Mouse (Mus musculus): Measurements from ENCODE around the gene Gm20388. TPM values are rescaled to one million over a fixed set of nuclear protein-coding genes. Genes with fewer than 3 reads are reported as not detected.

Gene Gm20388
- polyA plus RNA-seq, 1 experiment = not detected

DNA sequence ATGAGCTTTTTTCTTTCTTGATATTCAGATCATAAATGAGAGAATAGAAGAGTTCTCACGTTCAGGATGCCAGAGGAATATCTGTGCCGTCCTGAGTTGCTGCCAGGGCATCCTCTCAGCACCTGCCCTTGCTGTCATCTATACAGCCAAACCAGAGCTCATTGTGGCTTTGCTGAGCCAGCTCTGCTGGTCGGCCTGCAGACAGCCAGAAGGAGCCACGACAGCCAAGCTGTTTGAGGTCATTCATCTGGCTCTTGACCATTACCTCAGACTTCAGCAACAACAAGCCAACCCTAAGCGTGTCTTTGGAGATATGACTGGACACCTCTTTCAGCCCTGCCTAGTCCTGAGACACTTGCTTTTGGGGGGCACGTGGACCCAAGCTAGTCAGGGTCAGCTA, 4117.2 kb downstream of the Gm20388 start:
- peaks cover 5% of the 10 kb centered on the region for H3K4me1 ChIP-seq (ENCODE audit: control insufficient read depth, insufficient read depth, low read length)
- 80% methylated on average over 6 of the region's 6 CpGs for WGBS

DNA sequence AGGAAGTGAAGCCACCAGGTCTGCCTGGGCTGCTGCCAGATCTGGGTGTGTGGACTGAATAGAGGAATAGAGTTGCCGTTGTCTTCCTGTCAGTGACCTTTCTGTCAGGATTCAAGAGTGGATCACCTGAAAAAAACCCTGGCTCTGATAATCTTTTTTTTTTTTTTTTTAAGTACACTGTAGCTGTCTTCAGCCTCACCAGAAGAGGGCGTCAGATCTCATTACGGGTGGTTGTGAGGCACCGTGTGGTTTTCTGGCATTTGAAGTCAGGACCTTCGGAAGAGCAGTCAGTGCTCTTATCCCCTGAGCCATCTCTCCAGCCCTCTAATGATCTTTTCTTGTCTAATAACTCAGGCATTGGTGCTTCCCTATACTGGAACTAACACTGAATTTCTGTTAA, 4122.8 kb downstream of the Gm20388 start:
- Histone ChIP-seq H3K4me3 (ENCODE audit: insufficient read depth, low read depth, low read length) (no peak overlapping the region), H3K27ac (ENCODE audit: insufficient read depth, low read depth, low read length) (no peak overlapping the region), H3K4me1 (ENCODE audit: control insufficient read depth, insufficient read depth, low read length) (peaks cover 2% of the 10 kb centered on the region; the same call in 1 of the 2 replicates)
- TF ChIP-seq POLR2A (IDR thresholded peaks at IDR 0.05; ENCODE audit: insufficient read depth, low read depth, low read length) (no peak), CTCF (IDR thresholded peaks at IDR 0.05; ENCODE audit: insufficient read depth, low read depth, low read length) (no peak)
- WGBS = 66% methylated on average over 5 of the region's 5 CpGs

More for the DNA sequence above, 4117.2 kb downstream of the Gm20388 start:
- TF ChIP-seq POLR2A (IDR thresholded peaks at IDR 0.05; ENCODE audit: insufficient read depth, low read depth, low read length) (no peak), CTCF (IDR thresholded peaks at IDR 0.05; ENCODE audit: insufficient read depth, low read depth, low read length) (no peak)
- no peak overlapping the region for H3K4me3 ChIP-seq (ENCODE audit: insufficient read depth, low read depth, low read length)
- H3K27ac ChIP-seq (ENCODE audit: insufficient read depth, low read depth, low read length) = no peak overlapping the region

DNA sequence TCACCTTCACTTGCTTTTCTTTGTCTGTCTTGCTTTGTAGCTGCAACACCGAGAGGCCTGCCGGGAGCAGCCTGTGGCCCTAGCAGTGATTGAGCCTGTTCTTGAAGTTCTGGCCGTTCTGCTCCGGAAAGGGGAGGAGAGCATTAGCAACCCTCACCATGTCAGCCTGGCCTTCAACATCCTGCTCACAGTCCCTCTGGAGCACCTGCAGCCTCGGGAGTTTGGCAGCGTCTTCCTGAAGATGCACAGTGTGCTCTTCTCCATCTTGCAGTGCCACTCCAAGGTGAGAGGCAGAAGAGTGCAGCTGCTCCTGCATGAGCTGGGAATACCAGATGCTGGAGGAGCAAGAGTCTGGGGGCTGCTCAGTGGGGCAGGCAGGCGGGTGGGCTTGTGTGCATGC, 4127.5 kb downstream of the Gm20388 start:
- Histone ChIP-seq H3K27ac (ENCODE audit: insufficient read depth, low read depth, low read length) (no peak overlapping the region), H3K4me3 (ENCODE audit: insufficient read depth, low read depth, low read length) (no peak overlapping the region), H3K4me1 (ENCODE audit: control insufficient read depth, insufficient read depth, low read length) (no peaks in the 10 kb centered on the region)
- 92% methylated on average over 7 of the region's 7 CpGs for WGBS
- no peak for TF ChIP-seq POLR2A (IDR thresholded peaks at IDR 0.05; ENCODE audit: insufficient read depth, low read depth, low read length)
- TF ChIP-seq CTCF (IDR thresholded peaks at IDR 0.05; ENCODE audit: insufficient read depth, low read depth, low read length) = no peak

DNA sequence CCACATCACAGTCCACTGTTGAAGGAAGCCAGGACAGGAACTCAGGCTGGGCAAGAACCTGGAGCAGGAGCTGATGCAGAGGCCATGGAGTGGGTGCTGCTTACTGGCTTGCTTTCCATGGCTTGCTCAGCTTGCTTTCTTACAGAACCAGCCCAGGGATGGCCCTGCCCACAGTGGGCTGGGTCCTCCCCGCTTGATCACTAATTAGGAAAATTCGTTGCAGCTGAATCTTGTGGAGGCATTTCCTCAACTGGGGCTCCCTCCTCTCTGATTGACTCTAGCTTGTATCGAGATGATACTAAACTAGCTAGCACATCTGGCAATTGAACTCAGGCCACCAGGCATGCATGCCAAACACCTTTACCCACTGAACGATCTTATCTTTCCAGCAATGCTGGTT, 4128.7 kb downstream of the Gm20388 start:
- no peak overlapping the region for H3K27ac ChIP-seq (ENCODE audit: insufficient read depth, low read depth, low read length)
- 66% methylated on average over 4 of the region's 4 CpGs for WGBS
- H3K4me1 ChIP-seq (ENCODE audit: control insufficient read depth, insufficient read depth, low read length) = no peaks in the 10 kb centered on the region
- no peak overlapping the region for H3K4me3 ChIP-seq (ENCODE audit: insufficient read depth, low read depth, low read length)
- TF ChIP-seq CTCF (IDR thresholded peaks at IDR 0.05; ENCODE audit: insufficient read depth, low read depth, low read length) (no peak), POLR2A (IDR thresholded peaks at IDR 0.05; ENCODE audit: insufficient read depth, low read depth, low read length) (no peak)

DNA sequence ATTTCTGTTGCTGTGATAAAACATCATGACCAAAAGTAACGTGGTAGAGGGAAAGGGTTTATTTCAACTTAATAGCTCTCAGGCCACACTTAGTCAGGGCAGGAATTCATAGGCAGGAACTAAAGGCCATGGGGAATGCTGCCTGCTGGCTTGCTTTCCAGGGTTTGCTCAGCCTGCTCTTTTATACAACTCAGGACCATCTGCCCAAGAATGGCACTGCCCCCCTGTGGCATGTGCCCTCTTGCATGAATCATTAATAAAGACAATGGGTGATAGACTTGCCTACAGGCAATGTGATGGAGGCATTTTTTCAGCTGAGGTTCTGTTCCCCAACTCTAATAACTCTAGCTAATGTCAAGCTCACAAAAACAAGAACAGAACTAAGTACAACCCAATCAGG, 4131.6 kb downstream of the Gm20388 start:
- WGBS = 76% methylated on average over 1 of the region's 1 CpGs
- no peak overlapping the region for H3K4me3 ChIP-seq (ENCODE audit: insufficient read depth, low read depth, low read length)
- TF ChIP-seq CTCF (IDR thresholded peaks at IDR 0.05; ENCODE audit: insufficient read depth, low read depth, low read length) = no peak
- no peak for TF ChIP-seq POLR2A (IDR thresholded peaks at IDR 0.05; ENCODE audit: insufficient read depth, low read depth, low read length)
- H3K4me1 ChIP-seq (ENCODE audit: control insufficient read depth, insufficient read depth, low read length) = peaks cover 4% of the 10 kb centered on the region; the same call in 1 of the 2 replicates
- H3K27ac ChIP-seq (ENCODE audit: insufficient read depth, low read depth, low read length) = no peak overlapping the region

DNA sequence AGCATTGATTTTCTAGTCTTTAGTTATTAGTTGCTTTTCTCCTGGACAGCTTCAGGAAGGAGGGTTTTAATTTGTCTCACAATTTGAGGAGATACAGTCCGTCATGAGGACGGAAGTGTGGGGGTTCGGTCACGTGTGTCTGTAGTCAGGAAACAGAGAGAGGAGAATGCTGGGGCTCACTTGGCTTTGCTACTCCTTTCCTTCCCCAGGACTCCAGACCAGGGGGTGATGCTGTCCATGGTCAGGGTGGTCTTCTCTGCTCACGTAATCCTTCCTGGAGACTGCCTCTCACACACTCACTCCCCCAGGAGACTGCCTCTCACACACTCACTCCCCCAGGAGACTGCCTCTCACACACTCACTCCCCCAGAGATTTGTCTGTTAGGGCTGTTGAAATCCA, 4133.8 kb downstream of the Gm20388 start:
- WGBS = 97% methylated on average over 5 of the region's 5 CpGs
- TF ChIP-seq CTCF (IDR thresholded peaks at IDR 0.05; ENCODE audit: insufficient read depth, low read depth, low read length) (no peak), POLR2A (IDR thresholded peaks at IDR 0.05; ENCODE audit: insufficient read depth, low read depth, low read length) (no peak)
- H3K27ac ChIP-seq (ENCODE audit: insufficient read depth, low read depth, low read length) = no peak overlapping the region
- no peak overlapping the region for H3K4me3 ChIP-seq (ENCODE audit: insufficient read depth, low read depth, low read length)
- H3K4me1 ChIP-seq (ENCODE audit: control insufficient read depth, insufficient read depth, low read length) = peaks cover 4% of the 10 kb centered on the region; the same call in 1 of the 2 replicates

DNA sequence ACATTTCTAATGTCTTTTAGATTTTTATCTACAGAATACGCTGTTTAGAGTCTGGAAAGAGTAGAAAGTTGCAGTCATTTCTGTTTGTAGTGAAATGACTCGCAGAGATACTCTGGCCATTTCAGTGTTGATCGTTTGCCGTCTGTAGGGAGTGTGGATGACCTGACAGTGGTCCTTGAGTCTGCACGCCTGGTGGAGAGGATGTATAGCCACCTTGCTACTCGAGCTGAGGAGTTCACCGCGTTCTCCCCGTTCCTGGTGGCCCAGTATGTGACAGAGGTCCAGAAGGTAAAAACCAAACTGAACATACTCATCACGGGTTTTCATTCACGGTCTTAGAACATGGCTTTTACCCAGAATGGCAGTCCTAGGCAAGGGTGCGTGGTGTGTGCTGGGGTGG, 4134.3 kb downstream of the Gm20388 start:
- peaks cover 4% of the 10 kb centered on the region; the same call in 1 of the 2 replicates for H3K4me1 ChIP-seq (ENCODE audit: control insufficient read depth, insufficient read depth, low read length)
- no peak overlapping the region for H3K4me3 ChIP-seq (ENCODE audit: insufficient read depth, low read depth, low read length)
- no peak for TF ChIP-seq POLR2A (IDR thresholded peaks at IDR 0.05; ENCODE audit: insufficient read depth, low read depth, low read length)
- no peak for TF ChIP-seq CTCF (IDR thresholded peaks at IDR 0.05; ENCODE audit: insufficient read depth, low read depth, low read length)
- no peak overlapping the region for H3K27ac ChIP-seq (ENCODE audit: insufficient read depth, low read depth, low read length)
- WGBS = 95% methylated on average over 12 of the region's 12 CpGs

DNA sequence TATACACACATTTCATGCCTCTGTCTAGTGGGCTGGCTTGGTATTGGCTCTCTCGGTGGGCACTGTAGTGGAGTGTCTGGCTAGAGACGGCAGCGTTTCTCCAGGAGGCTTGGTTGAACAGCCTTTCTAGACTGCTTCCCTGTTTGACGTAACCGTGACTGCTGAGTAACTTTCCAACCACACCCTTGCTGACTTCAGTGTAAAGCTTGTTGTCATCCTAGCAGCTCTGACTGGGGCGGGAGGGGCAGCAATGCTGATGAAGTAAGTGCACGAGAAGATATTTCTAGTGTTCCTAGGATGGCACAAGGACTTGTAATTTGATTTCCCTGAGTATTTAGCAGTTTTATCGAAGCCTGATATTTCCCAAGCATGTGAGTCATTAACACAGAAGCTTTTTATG, 4135.2 kb downstream of the Gm20388 start:
- no peak overlapping the region for H3K27ac ChIP-seq (ENCODE audit: insufficient read depth, low read depth, low read length)
- peaks cover 4% of the 10 kb centered on the region; the same call in 1 of the 2 replicates for H3K4me1 ChIP-seq (ENCODE audit: control insufficient read depth, insufficient read depth, low read length)
- H3K4me3 ChIP-seq (ENCODE audit: insufficient read depth, low read depth, low read length) = no peak overlapping the region
- WGBS = 59% methylated on average over 8 of the region's 8 CpGs
- TF ChIP-seq POLR2A (IDR thresholded peaks at IDR 0.05; ENCODE audit: insufficient read depth, low read depth, low read length) (no peak), CTCF (IDR thresholded peaks at IDR 0.05; ENCODE audit: insufficient read depth, low read depth, low read length) (no peak)

DNA sequence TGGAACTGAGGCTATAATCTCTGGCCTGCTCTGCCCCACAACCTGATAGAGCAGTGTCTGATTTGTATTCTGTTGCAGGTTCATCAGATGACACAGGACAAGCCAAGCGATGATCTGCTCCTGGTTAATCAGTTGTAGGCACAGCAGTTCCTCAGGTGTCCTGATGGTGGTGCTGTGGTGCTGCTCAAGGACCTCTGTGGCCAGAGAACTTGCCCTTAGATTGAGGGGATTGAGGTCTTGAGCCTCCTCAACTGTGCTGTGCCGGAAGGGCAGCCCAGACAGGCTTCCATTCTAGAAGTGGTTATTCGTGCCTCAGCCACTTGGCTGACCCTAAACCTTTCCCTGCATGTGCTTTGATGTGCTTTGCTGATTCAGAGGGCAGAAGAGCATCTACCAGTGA, 4141.5 kb downstream of the Gm20388 start:
- TF ChIP-seq CTCF (IDR thresholded peaks at IDR 0.05; ENCODE audit: insufficient read depth, low read depth, low read length) (peak; percentile 82), POLR2A (IDR thresholded peaks at IDR 0.05; ENCODE audit: insufficient read depth, low read depth, low read length) (no peak)
- H3K4me1 ChIP-seq (ENCODE audit: control insufficient read depth, insufficient read depth, low read length) = no peaks in the 10 kb centered on the region
- no peak overlapping the region for H3K4me3 ChIP-seq (ENCODE audit: insufficient read depth, low read depth, low read length)
- WGBS = 29% methylated on average over 3 of the region's 3 CpGs
- no peak overlapping the region for H3K27ac ChIP-seq (ENCODE audit: insufficient read depth, low read depth, low read length)

DNA sequence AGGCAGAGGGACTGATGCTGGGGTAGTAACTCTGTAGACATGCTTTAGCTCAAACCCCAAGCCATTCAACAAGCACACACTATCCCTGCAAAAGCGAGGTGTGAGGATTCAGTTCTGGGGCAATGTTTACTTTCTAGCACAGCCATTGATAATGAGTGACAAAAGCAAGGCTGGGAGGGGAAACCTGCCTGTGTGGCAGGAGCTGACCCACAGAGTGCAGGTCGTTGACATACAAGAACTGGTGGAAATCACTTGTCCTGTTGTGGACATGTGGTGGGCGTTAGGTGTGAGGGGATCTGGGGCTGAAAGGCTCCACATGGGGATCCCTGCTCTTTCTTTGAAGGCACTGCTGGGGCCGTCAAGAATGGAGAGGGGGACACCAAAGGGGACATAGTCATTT, 4141.9 kb downstream of the Gm20388 start:
- H3K4me1 ChIP-seq (ENCODE audit: control insufficient read depth, insufficient read depth, low read length) = no peaks in the 10 kb centered on the region
- 75% methylated on average over 4 of the region's 4 CpGs for WGBS
- H3K4me3 ChIP-seq (ENCODE audit: insufficient read depth, low read depth, low read length) = no peak overlapping the region
- no peak for TF ChIP-seq POLR2A (IDR thresholded peaks at IDR 0.05; ENCODE audit: insufficient read depth, low read depth, low read length)
- TF ChIP-seq CTCF (IDR thresholded peaks at IDR 0.05; ENCODE audit: insufficient read depth, low read depth, low read length) = no peak
- no peak overlapping the region for H3K27ac ChIP-seq (ENCODE audit: insufficient read depth, low read depth, low read length)

Data from olfactory bulb, adult 2 months (tissue).